ENCODE assay signal across 18 mouse cellular contexts in genomic region chr15:99014496-99015030, GRCm38 (mm10). TPM values are rescaled to one million over a fixed set of nuclear protein-coding genes. Genes with fewer than 3 reads are reported as not detected.
"Had no signal": no experiment of that assay in that cellular context is flagged by ENCODE, and none has a peak within 500 bp of the region (broad histone marks: within the 10 kb centered on the region; RNA-seq: fewer than 3 reads in every experiment).

No protein-coding gene starts in this region.

- H3K9ac ChIP-seq: limb, embryonic 12.5 days; liver, embryonic 13.5 days; lung, embryonic 14.5 days; midbrain, embryonic 12.5 days; neural tube, embryonic 13.5 days had no signal

- H3K4me3 ChIP-seq: limb, embryonic 12.5 days; liver, embryonic 13.5 days; megakaryocyte, embryonic 14.5 days; midbrain, embryonic 12.5 days; neural tube, embryonic 13.5 days had no signal

- H3K27me3 ChIP-seq: limb, embryonic 12.5 days; neural tube, embryonic 13.5 days had no signal

- ATAC-seq: hindbrain, embryonic 16.5 days; inflammation-experienced regulatory T-cells, adult 6 months; intestine, postnatal 0 days; midbrain, embryonic 16.5 days had no signal

- DNase-seq: layer of hippocampus, adult 9-11 months; liver, embryonic 13.5 days; lung, embryonic 14.5 days; lung, postnatal 10 days; lung, postnatal 4 days; retina, postnatal 1 day; right cerebral cortex, postnatal 4 days; spleen, adult 18-20 months; thymus, adult 2 months; thymus, postnatal 36 days had no signal

- H3K9me3 ChIP-seq: limb, embryonic 12.5 days; liver, embryonic 13.5 days; megakaryocyte, embryonic 14.5 days; midbrain, embryonic 12.5 days; neural tube, embryonic 13.5 days had no signal

- H3K36me3 ChIP-seq: limb, embryonic 12.5 days; liver, embryonic 13.5 days; midbrain, embryonic 12.5 days; neural tube, embryonic 13.5 days had no signal

- H3K27ac ChIP-seq: limb, embryonic 12.5 days; liver, embryonic 13.5 days; midbrain, embryonic 12.5 days; neural tube, embryonic 13.5 days had no signal

- H3K4me2 ChIP-seq: limb, embryonic 12.5 days; liver, embryonic 13.5 days; lung, embryonic 14.5 days; midbrain, embryonic 12.5 days; neural tube, embryonic 13.5 days had no signal

RNA-seq across cellular contexts. Expression of gene Prph, which starts 40.4 kb away (rescaled TPM):
- polyA plus RNA-seq: inflammation-experienced regulatory T-cells, adult 6 months had no signal
